Mouse (Mus musculus): Measurements from ENCODE around the gene Casc1. TPM values are rescaled to one million over a fixed set of nuclear protein-coding genes. Genes with fewer than 3 reads are reported as not detected.
"Not testable (repeated sequence)": the region's sequence is repeated elsewhere in the genome, so short reads cannot be mapped to it uniquely, and the experiment has no call there.

Gene Casc1
- polyA plus RNA-seq, 1 experiment from 2014 or later = 0.40 TPM

DNA sequence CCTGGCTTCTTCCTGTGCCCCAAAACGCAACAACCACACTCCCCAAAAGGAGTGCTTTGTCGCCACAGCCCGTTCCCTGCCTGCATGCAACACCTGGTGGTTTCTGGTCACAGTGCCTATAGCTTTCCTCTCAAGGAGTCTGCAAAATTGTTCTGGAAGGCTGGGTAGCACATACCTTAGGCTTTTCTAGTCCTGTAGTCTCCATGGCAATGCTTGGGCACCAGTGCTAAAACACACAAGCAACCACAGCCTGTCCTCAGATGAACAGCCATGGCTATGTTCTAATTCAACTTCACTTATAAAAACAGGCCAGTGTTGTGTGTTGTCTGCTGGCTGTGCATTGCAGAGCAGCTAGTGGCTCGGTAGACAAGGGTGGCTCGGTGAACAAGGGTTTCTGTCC is 74.0 kb downstream of the Casc1 start:
- ATAC-seq (replicated peaks; ENCODE audit: low FRiP score) (no peak), DNase-seq (ENCODE audit: low spot score) (no peak)
- H3K9ac ChIP-seq (ENCODE audit: low read depth, low read length) = no peak overlapping the region
- H3K4me3 ChIP-seq (ENCODE audit: low read depth, low read length) = no peak overlapping the region
- peaks cover 3% of the 10 kb centered on the region; the same call in 1 of the 2 replicates for H3K4me1 ChIP-seq (replicated peaks; ENCODE audit: control insufficient read depth, insufficient read depth, low read length)
- H3K9me3 ChIP-seq (ENCODE audit: control insufficient read depth, low read length) = no peaks in the 10 kb centered on the region
- no peak overlapping the region for H3K4me2 ChIP-seq
- H3K36me3 ChIP-seq (ENCODE audit: control insufficient read depth, insufficient read depth, low read length) = no peaks in the 10 kb centered on the region
- no peaks in the 10 kb centered on the region for H3K27me3 ChIP-seq (replicated peaks; ENCODE audit: control insufficient read depth, insufficient read depth, low read length)
- 87% methylated on average over 5 of the region's 5 CpGs for WGBS
- no peak overlapping the region for H3K27ac ChIP-seq (ENCODE audit: low read depth, low read length)

DNA sequence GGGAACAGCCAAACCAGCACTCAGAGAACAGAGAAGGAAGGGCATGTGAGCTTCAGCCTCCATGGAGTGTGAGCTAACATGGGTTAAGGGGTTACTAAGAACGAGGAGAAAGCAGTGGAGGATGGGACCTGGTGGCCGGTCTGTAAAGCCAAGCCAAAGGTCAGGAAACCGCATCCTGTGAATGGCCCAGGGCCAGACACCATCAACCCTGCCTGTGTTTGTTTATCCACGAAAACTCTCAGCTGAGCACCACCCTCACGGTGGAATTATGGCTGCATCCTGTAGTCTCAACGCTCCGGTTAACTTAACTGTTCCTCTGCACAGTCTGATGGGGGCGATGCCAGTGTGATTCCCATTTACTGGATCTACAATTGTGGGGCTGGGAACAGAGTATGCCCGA is 75.0 kb downstream of the Casc1 start:
- no peak overlapping the region for H3K4me2 ChIP-seq
- H3K27me3 ChIP-seq (replicated peaks; ENCODE audit: control insufficient read depth, insufficient read depth, low read length) = no peaks in the 10 kb centered on the region
- H3K9ac ChIP-seq (ENCODE audit: low read depth, low read length) = no peak overlapping the region
- H3K4me3 ChIP-seq (ENCODE audit: low read depth, low read length) = no peak overlapping the region
- DNase-seq (ENCODE audit: low spot score) = no peak
- H3K9me3 ChIP-seq (ENCODE audit: control insufficient read depth, low read length) = no peaks in the 10 kb centered on the region
- H3K27ac ChIP-seq (ENCODE audit: low read depth, low read length) = no peak overlapping the region
- no peak for ATAC-seq (replicated peaks; ENCODE audit: low FRiP score)
- H3K36me3 ChIP-seq (ENCODE audit: control insufficient read depth, insufficient read depth, low read length) = no peaks in the 10 kb centered on the region
- peaks cover 2% of the 10 kb centered on the region; the same call in 1 of the 2 replicates for H3K4me1 ChIP-seq (replicated peaks; ENCODE audit: control insufficient read depth, insufficient read depth, low read length)
- 60% methylated on average over 9 of the region's 9 CpGs for WGBS

DNA sequence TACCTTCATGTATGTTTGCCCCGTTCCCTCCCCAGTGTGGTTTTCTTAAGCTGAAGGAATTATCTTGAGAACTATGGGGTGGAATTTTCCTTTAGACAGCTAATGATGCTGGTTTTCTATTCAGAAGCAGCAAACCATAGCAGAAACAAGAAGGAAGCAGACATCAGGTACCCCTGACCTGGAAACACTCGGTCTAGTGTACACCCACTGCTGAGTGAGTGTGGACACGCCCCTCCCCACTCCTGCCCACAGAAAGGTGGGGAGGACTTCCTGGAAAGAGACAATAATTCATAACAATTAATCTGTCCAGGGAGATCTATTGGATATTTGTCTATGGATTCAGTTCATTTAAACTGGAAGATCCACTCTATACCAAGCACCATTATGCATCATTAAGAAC is 75.5 kb downstream of the Casc1 start:
- Histone ChIP-seq H3K4me1 (replicated peaks; ENCODE audit: control insufficient read depth, insufficient read depth, low read length) (no peaks in the 10 kb centered on the region), H3K9ac (ENCODE audit: low read depth, low read length) (no peak overlapping the region), H3K4me2 (no peak overlapping the region), H3K9me3 (ENCODE audit: control insufficient read depth, low read length) (no peaks in the 10 kb centered on the region), H3K27ac (ENCODE audit: low read depth, low read length) (no peak overlapping the region), H3K36me3 (ENCODE audit: control insufficient read depth, insufficient read depth, low read length) (no peaks in the 10 kb centered on the region), H3K4me3 (ENCODE audit: low read depth, low read length) (no peak overlapping the region), H3K27me3 (replicated peaks; ENCODE audit: control insufficient read depth, insufficient read depth, low read length) (no peaks in the 10 kb centered on the region)
- no peak for ATAC-seq (replicated peaks; ENCODE audit: low FRiP score)
- no peak for DNase-seq (ENCODE audit: low spot score)
- WGBS = 79% methylated on average over 3 of the region's 3 CpGs

DNA sequence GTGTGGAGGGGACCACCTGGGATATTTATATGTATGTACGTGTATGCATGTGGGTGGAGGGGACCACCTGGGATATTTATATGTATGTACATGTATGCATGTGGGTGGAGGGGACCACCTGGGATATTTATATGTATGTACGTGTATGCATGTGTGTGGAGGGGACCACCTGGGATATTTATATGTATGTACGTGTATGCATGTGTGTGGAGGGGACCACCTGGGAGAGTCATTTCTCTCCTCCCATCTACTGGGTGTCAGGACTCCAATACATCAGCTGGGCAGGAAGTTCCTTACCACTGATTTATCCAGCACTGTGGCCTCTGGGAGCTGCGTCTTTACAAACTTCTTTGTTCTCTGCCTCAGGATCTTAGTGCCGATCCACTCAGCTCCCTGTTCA is 77.8 kb downstream of the Casc1 start:
- 78% methylated on average over 5 of the region's 5 CpGs for WGBS
- DNase-seq (ENCODE audit: low spot score); H3K4me3 ChIP-seq (ENCODE audit: low read depth, low read length); H3K9ac ChIP-seq (ENCODE audit: low read depth, low read length); H3K4me2 ChIP-seq; H3K9me3 ChIP-seq (ENCODE audit: control insufficient read depth, low read length); H3K4me1 ChIP-seq (replicated peaks; ENCODE audit: control insufficient read depth, insufficient read depth, low read length); H3K27ac ChIP-seq (ENCODE audit: low read depth, low read length); H3K36me3 ChIP-seq (ENCODE audit: control insufficient read depth, insufficient read depth, low read length); H3K27me3 ChIP-seq (replicated peaks; ENCODE audit: control insufficient read depth, insufficient read depth, low read length); ATAC-seq (replicated peaks; ENCODE audit: low FRiP score): not testable (repeated sequence)

DNA sequence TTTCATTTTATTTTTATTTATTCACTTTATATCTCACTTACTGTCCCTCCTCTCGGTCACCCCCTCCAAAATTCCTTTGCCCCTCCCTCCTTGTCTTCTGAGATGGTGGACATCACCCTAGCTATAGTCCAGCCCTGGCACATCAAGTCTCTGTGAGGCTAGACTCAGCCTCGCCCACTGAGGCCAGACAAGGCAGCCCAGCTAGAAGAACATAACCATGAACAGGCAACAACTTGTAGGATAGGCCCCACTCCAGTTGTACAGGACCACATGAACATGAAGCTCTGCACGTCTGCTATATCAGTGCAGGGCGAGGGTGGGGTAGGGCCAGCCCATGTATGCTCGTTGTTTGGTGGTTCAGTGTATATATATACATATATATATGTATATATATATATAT is 78.8 kb downstream of the Casc1 start:
- H3K4me3 ChIP-seq (ENCODE audit: low read depth, low read length) = no peak overlapping the region
- no peak overlapping the region for H3K4me2 ChIP-seq
- H3K9me3 ChIP-seq (ENCODE audit: control insufficient read depth, low read length) = no peaks in the 10 kb centered on the region; the same call in 1 of the 2 replicates
- no peak overlapping the region for H3K9ac ChIP-seq (ENCODE audit: low read depth, low read length)
- no peaks in the 10 kb centered on the region for H3K27me3 ChIP-seq (replicated peaks; ENCODE audit: control insufficient read depth, insufficient read depth, low read length)
- ATAC-seq (replicated peaks; ENCODE audit: low FRiP score) = no peak
- WGBS = 82% methylated on average over 5 of the region's 5 CpGs
- DNase-seq (ENCODE audit: low spot score) = no peak
- no peaks in the 10 kb centered on the region for H3K36me3 ChIP-seq (ENCODE audit: control insufficient read depth, insufficient read depth, low read length)
- no peaks in the 10 kb centered on the region for H3K4me1 ChIP-seq (replicated peaks; ENCODE audit: control insufficient read depth, insufficient read depth, low read length)
- no peak overlapping the region for H3K27ac ChIP-seq (ENCODE audit: low read depth, low read length)

DNA sequence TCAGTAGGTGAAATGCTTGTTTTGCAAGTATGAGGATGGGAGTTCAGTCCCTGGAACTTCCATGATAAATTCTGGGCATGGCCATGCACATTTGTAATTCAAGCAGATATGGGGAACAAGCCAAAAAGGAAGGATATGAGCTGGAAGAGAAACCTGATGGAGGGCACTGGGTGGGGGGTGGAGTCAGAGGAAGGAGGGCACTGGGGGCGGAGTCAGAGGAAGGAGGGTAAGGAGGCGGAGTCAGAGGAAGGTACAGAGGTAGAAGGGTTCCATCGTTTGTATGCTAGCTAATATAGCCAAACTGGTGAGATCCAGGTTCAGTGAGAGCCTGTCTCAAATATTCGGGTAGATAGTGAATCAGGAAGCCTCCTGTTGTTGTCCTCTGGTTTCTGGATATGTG is 81.2 kb downstream of the Casc1 start:
- Histone ChIP-seq H3K9ac (ENCODE audit: low read depth, low read length) (no peak overlapping the region), H3K4me3 (ENCODE audit: low read depth, low read length) (no peak overlapping the region), H3K4me1 (replicated peaks; ENCODE audit: control insufficient read depth, insufficient read depth, low read length) (peaks cover 11% of the 10 kb centered on the region), H3K9me3 (ENCODE audit: control insufficient read depth, low read length) (no peaks in the 10 kb centered on the region; the same call in 1 of the 2 replicates), H3K36me3 (ENCODE audit: control insufficient read depth, insufficient read depth, low read length) (no peaks in the 10 kb centered on the region), H3K27ac (ENCODE audit: low read depth, low read length) (no peak overlapping the region), H3K4me2 (no peak overlapping the region), H3K27me3 (replicated peaks; ENCODE audit: control insufficient read depth, insufficient read depth, low read length) (no peaks in the 10 kb centered on the region)
- no peak for ATAC-seq (replicated peaks; ENCODE audit: low FRiP score)
- 58% methylated on average over 4 of the region's 4 CpGs for WGBS
- no peak for DNase-seq (ENCODE audit: low spot score)

DNA sequence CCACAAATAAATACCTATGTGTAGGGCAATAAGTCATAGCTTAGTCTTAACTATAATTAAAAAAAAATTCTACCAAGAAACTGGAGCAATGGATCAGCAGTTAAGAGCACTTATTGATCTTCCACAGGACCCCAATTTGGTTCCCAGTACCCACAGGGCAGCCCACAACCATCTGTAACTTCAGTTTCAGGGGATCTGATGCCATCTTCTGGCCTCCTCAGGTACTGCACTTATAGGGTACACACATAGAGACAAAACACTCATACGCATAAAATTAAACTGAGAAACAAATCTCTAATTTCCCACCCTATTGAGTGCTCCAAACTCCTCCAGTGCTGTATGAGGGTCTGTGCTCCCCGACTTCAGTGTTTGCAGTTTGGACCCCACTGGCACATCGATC is 83.2 kb downstream of the Casc1 start:
- no peaks in the 10 kb centered on the region for H3K36me3 ChIP-seq (ENCODE audit: control insufficient read depth, insufficient read depth, low read length)
- H3K9me3 ChIP-seq (ENCODE audit: control insufficient read depth, low read length) = no peaks in the 10 kb centered on the region; the same call in 1 of the 2 replicates
- H3K27me3 ChIP-seq (replicated peaks; ENCODE audit: control insufficient read depth, insufficient read depth, low read length) = no peaks in the 10 kb centered on the region
- no peak for ATAC-seq (replicated peaks; ENCODE audit: low FRiP score)
- H3K4me2 ChIP-seq = no peak overlapping the region
- H3K27ac ChIP-seq (ENCODE audit: low read depth, low read length) = no peak overlapping the region
- DNase-seq (ENCODE audit: low spot score) = no peak
- 91% methylated on average over 3 of the region's 3 CpGs for WGBS
- H3K4me1 ChIP-seq (replicated peaks; ENCODE audit: control insufficient read depth, insufficient read depth, low read length) = peaks cover 24% of the 10 kb centered on the region
- no peak overlapping the region for H3K4me3 ChIP-seq (ENCODE audit: low read depth, low read length)
- no peak overlapping the region for H3K9ac ChIP-seq (ENCODE audit: low read depth, low read length)

DNA sequence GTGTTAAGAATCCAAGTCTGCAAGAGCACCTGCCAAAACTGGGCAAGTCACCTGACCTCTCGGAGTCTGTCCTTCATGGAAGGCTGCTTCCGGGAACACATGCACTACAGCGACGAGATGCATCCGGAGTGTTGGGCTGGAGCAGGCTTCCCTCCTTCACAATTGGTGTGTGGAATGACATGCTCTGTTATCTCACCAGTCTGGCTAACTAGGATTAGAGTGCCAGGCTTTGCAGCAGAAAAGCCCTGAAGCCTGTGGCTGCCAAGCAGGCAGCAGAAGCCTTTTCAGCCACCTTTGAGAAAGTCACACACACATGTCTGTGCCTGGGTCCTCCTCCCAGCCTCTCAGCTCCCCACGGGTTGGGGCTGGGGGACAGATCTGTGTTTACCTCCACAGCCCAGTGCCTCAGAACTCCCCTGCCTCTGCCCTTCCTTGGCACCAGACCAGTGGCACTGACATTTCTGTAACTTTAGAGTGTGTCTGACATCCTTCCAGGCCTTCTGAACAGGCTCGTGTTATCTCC is 85.2 kb downstream of the Casc1 start:
- no peak overlapping the region for H3K27ac ChIP-seq (ENCODE audit: low read depth, low read length)
- WGBS = 46% methylated on average over 7 of the region's 7 CpGs
- peaks cover 39% of the 10 kb centered on the region for H3K4me1 ChIP-seq (replicated peaks; ENCODE audit: control insufficient read depth, insufficient read depth, low read length)

More for the DNA sequence above, 85.2 kb downstream of the Casc1 start:
- Histone ChIP-seq H3K9ac (ENCODE audit: low read depth, low read length) (no peak overlapping the region), H3K27me3 (replicated peaks; ENCODE audit: control insufficient read depth, insufficient read depth, low read length) (no peaks in the 10 kb centered on the region), H3K4me2 (no peak overlapping the region), H3K9me3 (ENCODE audit: control insufficient read depth, low read length) (no peaks in the 10 kb centered on the region; the same call in 1 of the 2 replicates), H3K4me3 (ENCODE audit: low read depth, low read length) (no peak overlapping the region), H3K36me3 (ENCODE audit: control insufficient read depth, insufficient read depth, low read length) (no peaks in the 10 kb centered on the region)
- DNase-seq (ENCODE audit: low spot score) (no peak), ATAC-seq (replicated peaks; ENCODE audit: low FRiP score) (no peak)

All from liver, embryonic 11.5 days (tissue).